Mouse (Mus musculus) CD4-positive naive resting alpha-beta T cell, adult 57 days (primary cell): ENCODE results near the gene Rtn2. TPM values are rescaled to one million over a fixed set of nuclear protein-coding genes. Genes with fewer than 3 reads are reported as not detected.

Source experiments
- total RNA-seq: library from RNA; stranded (reverse); gene quantifications from one replicate; pipeline ENCODE4 v1.2.4, GENCODE M21; 2023

The Rtn2 gene
- not detected for total RNA-seq

GRCm38 (mm10) chr7:19282385-19282784 is at the start of gene Rtn2:
Gene Rtn2, plus strand, starts transcription at chr7:19282624.

GRCm38 (mm10) chr7:19271238-19272172 is 10.9 kb upstream of the Rtn2 start, which contains the start of gene Vasp:
Gene Vasp, minus strand, starts transcription at chr7:19271817.

GRCm38 (mm10) chr7:19279581-19280114 is 2.8 kb upstream of the Rtn2 start, which contains the start of gene Ppm1n:
Gene Ppm1n, minus strand, starts transcription at chr7:19280064.

GRCm38 (mm10) chr7:19309884-19310641 is 27.6 kb downstream of the Rtn2 start, which contains the start of gene Fosb:
Gene Fosb, minus strand, starts transcription at chr7:19310051.

GRCm38 (mm10) chr7:19344237-19344847 is 61.9 kb downstream of the Rtn2 start, which contains the start of gene Ercc1:
Gene Ercc1, plus strand, starts transcription at chr7:19344778.

Other genes with a start within 250 kb of the Rtn2 start
- gene Rsph6a, start 227.9 kb upstream of the Rtn2 start, total RNA-seq = 0.35 TPM
- 0.92 TPM for gene Dmwd, start 206.4 kb upstream of the Rtn2 start, total RNA-seq
- 2.2 TPM for gene Dmpk, start 198.8 kb upstream of the Rtn2 start, total RNA-seq
- gene Six5, start 188.0 kb upstream of the Rtn2 start, total RNA-seq = 0.50 TPM
- not detected for gene Gm4969, start 164.3 kb upstream of the Rtn2 start, total RNA-seq
- gene Fbxo46, start 162.8 kb upstream of the Rtn2 start, total RNA-seq = 22.5 TPM
- gene Qpctl, start 133.3 kb upstream of the Rtn2 start, total RNA-seq = 14.9 TPM
- gene Snrpd2, start 132.9 kb upstream of the Rtn2 start, total RNA-seq = 85.5 TPM
- gene Gipr, start 116.5 kb upstream of the Rtn2 start, total RNA-seq = not detected
- 21.9 TPM for gene Eml2, start 106.2 kb upstream of the Rtn2 start, total RNA-seq
- gene Gpr4, start 70.1 kb upstream of the Rtn2 start, total RNA-seq = not detected
- gene Opa3, start 54.3 kb upstream of the Rtn2 start, total RNA-seq = 42.7 TPM
- gene Vasp, start 10.8 kb upstream of the Rtn2 start, total RNA-seq = 277 TPM
- gene Ppm1n, start 2.6 kb upstream of the Rtn2 start, total RNA-seq = 0.89 TPM
- 869 TPM for gene Fosb, start 27.4 kb downstream of the Rtn2 start, total RNA-seq
- 55.4 TPM for gene Ercc1, start 62.2 kb downstream of the Rtn2 start, total RNA-seq
- gene Cd3eap, start 76.9 kb downstream of the Rtn2 start, total RNA-seq = 15.5 TPM
- gene Ppp1r13l, start 77.1 kb downstream of the Rtn2 start, total RNA-seq = 1.5 TPM
- 74.3 TPM for gene Ercc2, start 99.4 kb downstream of the Rtn2 start, total RNA-seq
- gene Klc3, start 121.5 kb downstream of the Rtn2 start, total RNA-seq = 7.1 TPM
- gene Ckm, start 122.2 kb downstream of the Rtn2 start, total RNA-seq = not detected
- gene Mark4, start 176.2 kb downstream of the Rtn2 start, total RNA-seq = 34.7 TPM
- not detected for gene Exoc3l2, start 180.7 kb downstream of the Rtn2 start, total RNA-seq
- 4.1 TPM for gene Bloc1s3, start 225.7 kb downstream of the Rtn2 start, total RNA-seq
- gene Trappc6a, start 225.8 kb downstream of the Rtn2 start, total RNA-seq = 25.3 TPM
- not detected for gene Nkpd1, start 235.2 kb downstream of the Rtn2 start, total RNA-seq